Comparison of ENCODE assay signal across 9 mouse cellular contexts in genomic region chr4:135895071-135895571, GRCm38 (mm10). TPM values are rescaled to one million over a fixed set of nuclear protein-coding genes. Genes with fewer than 3 reads are reported as not detected.
DNase-seq lines count a peak whose midpoint lies in the region; ATAC-seq lines count a peak whose summit lies in the region.
"Had no signal": no experiment of that assay in that cellular context is flagged by ENCODE, and none has a peak within 500 bp of the region (broad histone marks: within the 10 kb centered on the region; RNA-seq: fewer than 3 reads in every experiment).

TSS of gene Cnr2 (plus strand) at chr4:135895394.

- peak; percentile 49 to 60 for DNase-seq in spleen, adult 18-20 months
- DNase-seq in spleen, postnatal 14 days (ENCODE audit: low spot score in 2 of 2) = no peak
- DNase-seq in MN1 (ENCODE audit: low spot score) = no peak
- no peak for DNase-seq in layer of hippocampus, postnatal 14 days (ENCODE audit: low spot score in 2 of 2)
- DNase-seq: heart, postnatal 10 days; kidney, postnatal 4 days had no signal

- peak; percentile 64 for ATAC-seq in common myeloid progenitor, adult 5-6 weeks (replicated peaks; ENCODE audit: low read depth, poor library complexity, severe bottlenecking)
- ATAC-seq in megakaryocyte progenitor cell, adult 5-6 weeks (replicated peaks; ENCODE audit: poor library complexity) = peak; percentile 33
- ATAC-seq in erythroid progenitor cell, adult 5-6 weeks (replicated peaks; ENCODE audit: low FRiP score, poor library complexity, severe bottlenecking) = no peak

RNA-seq across cellular contexts. Expression of gene Cnr2, which starts in this region (rescaled TPM):
- 9.4 and 10.9 TPM in 2 replicates for total RNA-seq in common myeloid progenitor, adult 5-6 weeks (2017)
- total RNA-seq in megakaryocyte progenitor cell, adult 5-6 weeks (2015) = 6.5 and 7.0 TPM in 2 replicates
- total RNA-seq in megakaryocyte progenitor cell, adult 5-6 weeks (2017) = 5.2 and 6.7 TPM in 2 replicates
- total RNA-seq in erythroid progenitor cell, adult 5-6 weeks (2015; ENCODE audit: low replicate concordance) = 4.3 and 5.0 TPM in 2 replicates
- 1.7 and 3.4 TPM in 2 replicates for total RNA-seq in erythroid progenitor cell, adult 5-6 weeks (2017; ENCODE audit: low replicate concordance)
- total RNA-seq in layer of hippocampus, postnatal 14 days (2021) = under 1 TPM in 1 of 2 experiments, not detected in 1; 0.09 TPM

Comparison
In these comparisons a context has a peak if more than half of its experiments do, and no peak if none do; other contexts are left out.
1. DNase-seq: peak in spleen, adult 18-20 months (2 of 2); none in spleen, postnatal 14 days (0 of 2), MN1 (single experiment) and layer of hippocampus, postnatal 14 days (0 of 2).